Mouse (Mus musculus) layer of hippocampus, postnatal 14 days (tissue): Measurements from ENCODE around the gene Rai14. TPM values are rescaled to one million over a fixed set of nuclear protein-coding genes. Genes with fewer than 3 reads are reported as not detected.

ENCODE experiments used
- DNase-seq, 2 experiments: peaks; one replicate each; pipeline ENCODE4 v3.0.0; 2021 to 2022; ENCODE audit warnings: low spot score in 2 of 2, mixed read lengths in 1 of 2
- total RNA-seq, 2 experiments: library from RNA; stranded (reverse); gene quantifications; 2 replicates each; pipeline ENCODE4 v1.2.3; 2021

Gene Rai14
- total RNA-seq, 2 experiments from 2014 or later: 6.5 to 8.1 TPM

- no peak for DNase-seq
Observed at GRCm38 (mm10) chr15:10690973-10691372, 23.5 kb downstream of the Rai14 start.

- no peak for DNase-seq
Observed at GRCm38 (mm10) chr15:10690219-10690618, 24.2 kb downstream of the Rai14 start.

GRCm38 (mm10) chr15:10689304-10689703, 25.1 kb downstream of the Rai14 start:
- no peak for DNase-seq

GRCm38 (mm10) chr15:10688686-10689085, 25.7 kb downstream of the Rai14 start:
- no peak for DNase-seq

- no peak for DNase-seq
Observed at GRCm38 (mm10) chr15:10687365-10687764, 27.1 kb downstream of the Rai14 start.

- DNase-seq: no peak
Observed at GRCm38 (mm10) chr15:10685692-10686430, 28.6 kb downstream of the Rai14 start.

- no peak for DNase-seq
Observed at GRCm38 (mm10) chr15:10683687-10684203, 30.7 kb downstream of the Rai14 start.

GRCm38 (mm10) chr15:10680514-10680913, 33.9 kb downstream of the Rai14 start:
- DNase-seq: peak in 1 of 2 experiments; percentile 20

- DNase-seq: no peak
Observed at GRCm38 (mm10) chr15:10679571-10679970, 34.9 kb downstream of the Rai14 start.

GRCm38 (mm10) chr15:10675801-10676200, 38.6 kb downstream of the Rai14 start:
- DNase-seq: no peak

GRCm38 (mm10) chr15:10672880-10673279, 41.5 kb downstream of the Rai14 start:
- DNase-seq: no peak

- DNase-seq: no peak
Observed at GRCm38 (mm10) chr15:10671868-10672267, 42.6 kb downstream of the Rai14 start.

GRCm38 (mm10) chr15:10670107-10670506, 44.3 kb downstream of the Rai14 start:
- no peak for DNase-seq

GRCm38 (mm10) chr15:10668120-10668900, 46.1 kb downstream of the Rai14 start:
- DNase-seq: no peak

- DNase-seq: no peak
Observed at GRCm38 (mm10) chr15:10665816-10666215, 48.6 kb downstream of the Rai14 start.

- no peak for DNase-seq
Observed at GRCm38 (mm10) chr15:10664529-10664898, 49.9 kb downstream of the Rai14 start.

- DNase-seq: no peak
Observed at GRCm38 (mm10) chr15:10663793-10664528, 50.5 kb downstream of the Rai14 start.

- DNase-seq: no peak
Observed at GRCm38 (mm10) chr15:10661961-10662606, 52.3 kb downstream of the Rai14 start.

GRCm38 (mm10) chr15:10658803-10659202, 55.6 kb downstream of the Rai14 start:
- no peak for DNase-seq

GRCm38 (mm10) chr15:10656146-10656545, 58.3 kb downstream of the Rai14 start:
- DNase-seq: no peak
